Mouse (Mus musculus) heart, adult 2 months (tissue): ENCODE measurements around the gene Mturn. TPM values are rescaled to one million over a fixed set of nuclear protein-coding genes. Genes with fewer than 3 reads are reported as not detected.

Experiments used
- DNase-seq, 2 experiments: peaks; one replicate each; pipeline ENCODE4 v3.0.0; 2021
- H3K27ac ChIP-seq: fragments of 200-600 bp; 2 replicates; pipeline ENCODE4 v1.8.1; 2022
- H3K27me3 ChIP-seq: fragments of 200-500 bp; 2 replicates; pipeline ENCODE4 v1.6.1; 2012; ENCODE audit warnings: mild to moderate bottlenecking, low read length, inconsistent platforms, mixed read lengths; ENCODE audit not compliant: control insufficient read depth, insufficient read depth
- H3K36me3 ChIP-seq: fragments of 200-500 bp; 2 replicates; pipeline ENCODE4 v1.6.1; 2012; ENCODE audit warnings: low read length, inconsistent platforms; ENCODE audit not compliant: control insufficient read depth, insufficient read depth
- H3K4me1 ChIP-seq: fragments of 200-500 bp; 2 replicates; pipeline ENCODE4 v1.6.1; 2011; ENCODE audit warnings: low read length; ENCODE audit not compliant: control insufficient read depth, insufficient read depth
- H3K4me3 ChIP-seq: fragments of 200-600 bp; 2 replicates; pipeline ENCODE4 v1.8.1; 2022
- H3K79me2 ChIP-seq: fragments of 200-500 bp; replicated peaks from 2 replicates; pipeline ENCODE4 v1.6.1; 2012; ENCODE audit warnings: mild to moderate bottlenecking, inconsistent platforms, low read length, moderate library complexity, mixed read lengths; ENCODE audit not compliant: control insufficient read depth, insufficient read depth
- H3K9ac ChIP-seq: fragments of 200-500 bp; 2 replicates; pipeline ENCODE4 v1.6.1; 2012; ENCODE audit warnings: low read depth, mild to moderate bottlenecking, control low read depth, inconsistent platforms, low read length, mixed read lengths
- CTCF ChIP-seq: fragments of 200-600 bp; IDR thresholded peaks from 2 replicates; pipeline ENCODE4 v1.8.1; 2022; ENCODE audit warnings: antibody characterized with exemption, mild to moderate bottlenecking, moderate library complexity
- EP300 ChIP-seq: fragments of 200-500 bp; IDR thresholded peaks from 2 replicates; pipeline ENCODE4 v1.6.1; 2011; ENCODE audit warnings: low read depth, low read length, control low read depth; ENCODE audit not compliant: insufficient read depth
- POLR2A ChIP-seq: fragments of 200-500 bp; IDR thresholded peaks from 2 replicates; pipeline ENCODE4 v1.6.1; 2011; ENCODE audit warnings: mild to moderate bottlenecking, low read depth, low read length, control low read depth; ENCODE audit not compliant: insufficient read depth
- WGBS: fragments of 180-500 bp; shearing (Covaris S2); methylation state at CpG from one replicate; pipeline ENCODE4 v1.1.7; 2018; 5-methylcytosine and 5-hydroxymethylcytosine counted together
- intact Hi-C: fragments of 180-260 bp; cut with DNase I; formaldehyde crosslinking; loops from one replicate; pipeline ENCODE4 v1.15.1; 2025
- polyA plus RNA-seq: library from polyadenylated mRNA; depleted of rRNA; stranded (reverse); fragments of >200 nt; gene quantifications from 2 replicates; pipeline ENCODE4 v1.2.3, GENCODE M21; 2012
- total RNA-seq, 2 experiments: library from RNA; stranded (reverse); gene quantifications; 2 replicates each; pipeline ENCODE4 v1.2.3; 2021

Gene Mturn
- total and polyA plus RNA-seq, 3 experiments = 5.4 to 16.3 (median 11.0) TPM

DNA sequence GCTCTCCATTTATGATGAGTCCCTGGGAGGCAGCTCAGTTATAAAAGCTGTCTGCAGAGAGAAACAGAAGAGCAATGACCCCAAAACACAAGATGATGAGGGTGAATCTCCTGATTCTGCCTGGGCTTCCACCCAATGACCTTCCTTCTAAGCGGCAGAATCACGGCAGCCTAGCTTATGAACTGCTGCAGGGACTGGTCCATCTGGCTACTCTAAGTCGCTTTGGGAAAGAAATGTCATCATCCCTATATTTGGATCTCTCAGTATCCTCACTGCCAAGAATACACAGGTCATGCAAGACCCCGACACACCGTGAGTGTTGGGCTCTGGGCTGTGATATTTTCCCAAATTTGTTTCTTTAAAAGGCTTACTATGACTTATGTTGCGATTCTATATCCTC is 11.6 kb upstream of the Mturn start:
- no peak for TF ChIP-seq POLR2A
- no peak for TF ChIP-seq CTCF
- TF ChIP-seq EP300 = no peak
- H3K36me3 ChIP-seq = no peaks in the 10 kb centered on the region
- no peaks in the 10 kb centered on the region for H3K27me3 ChIP-seq
- 60% methylated on average over 6 of the region's 6 CpGs for WGBS
- H3K27ac ChIP-seq = no peak overlapping the region
- intact Hi-C loops = no loop called here
- no peak overlapping the region for H3K9ac ChIP-seq
- no peak overlapping the region for H3K4me3 ChIP-seq
- no peaks in the 10 kb centered on the region for H3K4me1 ChIP-seq
- no peak for DNase-seq
- H3K79me2 ChIP-seq = no peaks in the 10 kb centered on the region

DNA sequence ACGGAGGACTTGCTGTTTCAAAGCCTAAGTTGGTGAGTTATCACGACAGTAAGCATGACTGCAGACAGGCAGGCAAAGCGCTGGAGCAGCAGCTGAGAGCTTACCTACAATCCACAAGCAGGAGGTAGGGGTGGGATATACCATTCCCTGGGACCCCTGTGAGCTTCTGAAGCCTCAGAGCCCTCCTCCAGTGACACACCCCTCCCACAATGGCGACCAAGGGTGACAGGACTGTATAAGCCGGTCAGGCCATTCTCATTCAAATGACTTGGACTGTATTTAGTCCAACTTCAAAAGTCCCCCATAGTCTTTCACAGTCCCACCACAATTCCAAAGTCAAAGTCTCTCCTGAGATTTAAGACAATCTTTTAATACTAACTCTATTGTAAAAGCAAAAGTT is 8.5 kb upstream of the Mturn start:
- Histone ChIP-seq H3K27ac (no peak overlapping the region), H3K9ac (no peak overlapping the region), H3K36me3 (no peaks in the 10 kb centered on the region), H3K4me3 (no peak overlapping the region), H3K27me3 (no peaks in the 10 kb centered on the region), H3K79me2 (no peaks in the 10 kb centered on the region), H3K4me1 (no peaks in the 10 kb centered on the region)
- TF ChIP-seq EP300 (no peak), POLR2A (no peak), CTCF (no peak)
- WGBS = 51% methylated on average over 5 of the region's 5 CpGs
- no peak for DNase-seq
- intact Hi-C loops = no loop called here

DNA sequence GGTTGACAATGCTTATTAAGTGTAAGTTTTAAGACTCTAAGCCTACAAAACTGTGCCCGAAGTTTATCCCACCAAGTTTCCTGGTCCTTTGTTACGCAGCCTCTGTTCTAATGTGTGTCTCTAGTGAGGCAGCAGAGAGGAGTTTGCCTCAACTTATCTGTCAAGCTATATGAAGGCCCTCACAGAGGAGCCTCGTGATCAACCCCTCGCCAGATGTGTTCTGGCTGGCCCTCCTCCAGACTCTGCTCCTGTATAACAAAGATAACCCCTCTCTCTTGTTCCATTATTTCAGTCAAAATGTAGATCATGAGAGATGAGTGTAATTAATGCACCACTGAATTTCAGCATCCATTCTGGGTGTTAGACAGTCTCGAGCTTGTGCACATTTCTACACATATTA is 1.7 kb upstream of the Mturn start:
- H3K36me3 ChIP-seq = no peaks in the 10 kb centered on the region
- H3K4me1 ChIP-seq = peaks cover 3% of the 10 kb centered on the region
- TF ChIP-seq EP300 (no peak), CTCF (no peak), POLR2A (no peak)
- WGBS = 69% methylated on average over 5 of the region's 5 CpGs
- no peak overlapping the region for H3K4me3 ChIP-seq
- no peak for DNase-seq
- H3K9ac ChIP-seq = no peak overlapping the region
- H3K27ac ChIP-seq = no peak overlapping the region
- no peaks in the 10 kb centered on the region for H3K27me3 ChIP-seq
- H3K79me2 ChIP-seq = no peaks in the 10 kb centered on the region
- intact Hi-C loops = loop anchor here (2.0 kb wide), 2 partner anchors 23 to 87 kb away; no protein-coding TSS in a partner anchor

- Histone ChIP-seq H3K79me2 (no peaks in the 10 kb centered on the region), H3K27ac (peak overlapping the region; percentile 88), H3K4me1 (peaks cover 3% of the 10 kb centered on the region), H3K4me3 (peak overlapping the region; percentile 93), H3K9ac (peak overlapping the region; percentile 83), H3K27me3 (no peaks in the 10 kb centered on the region), H3K36me3 (no peaks in the 10 kb centered on the region)
- WGBS = under 1% methylated on average over 60 of the region's 61 CpGs
- intact Hi-C loops = loop anchor here (2.0 kb wide), 3 partner anchors 17 to 89 kb away; no protein-coding TSS in a partner anchor
- DNase-seq = no peak
- TF ChIP-seq EP300 = peak; percentile 44; the same call in 1 of the 2 replicates
- peak; percentile 5; the same call in 1 of the 2 replicates for TF ChIP-seq CTCF
- TF ChIP-seq POLR2A = peak; percentile 70
These were observed 463 bp downstream of the Mturn start for GRCm38 (mm10) chr6:54681746-54682428.

DNA sequence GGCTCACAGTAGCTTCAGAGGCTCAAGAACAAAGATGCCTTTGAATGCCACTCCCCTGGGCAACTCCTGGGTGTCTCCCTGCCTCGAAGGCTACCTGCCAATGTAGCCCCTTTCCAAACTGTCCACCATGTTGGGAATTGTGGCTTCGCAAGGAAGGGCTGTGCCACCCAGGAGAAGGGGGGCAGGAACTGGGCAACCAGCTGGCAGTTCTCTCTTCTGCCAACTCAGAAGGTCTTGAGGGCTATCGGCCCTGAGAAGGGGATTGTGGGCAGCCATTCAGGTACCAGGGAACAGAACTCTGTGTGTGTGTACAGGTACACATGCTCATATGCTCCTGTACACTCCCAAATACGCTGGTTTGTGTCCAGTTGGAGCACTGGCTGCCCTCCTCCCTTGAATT is 2.7 kb downstream of the Mturn start:
- no peaks in the 10 kb centered on the region for H3K27me3 ChIP-seq
- no peaks in the 10 kb centered on the region for H3K36me3 ChIP-seq
- H3K4me1 ChIP-seq = peaks cover 3% of the 10 kb centered on the region
- H3K79me2 ChIP-seq = no peaks in the 10 kb centered on the region
- intact Hi-C loops = no loop called here
- WGBS = 94% methylated on average over 4 of the region's 4 CpGs
- TF ChIP-seq CTCF = no peak
- no peak for TF ChIP-seq POLR2A
- no peak for TF ChIP-seq EP300
- no peak overlapping the region for H3K27ac ChIP-seq
- no peak overlapping the region for H3K4me3 ChIP-seq
- no peak for DNase-seq
- H3K9ac ChIP-seq = no peak overlapping the region

DNA sequence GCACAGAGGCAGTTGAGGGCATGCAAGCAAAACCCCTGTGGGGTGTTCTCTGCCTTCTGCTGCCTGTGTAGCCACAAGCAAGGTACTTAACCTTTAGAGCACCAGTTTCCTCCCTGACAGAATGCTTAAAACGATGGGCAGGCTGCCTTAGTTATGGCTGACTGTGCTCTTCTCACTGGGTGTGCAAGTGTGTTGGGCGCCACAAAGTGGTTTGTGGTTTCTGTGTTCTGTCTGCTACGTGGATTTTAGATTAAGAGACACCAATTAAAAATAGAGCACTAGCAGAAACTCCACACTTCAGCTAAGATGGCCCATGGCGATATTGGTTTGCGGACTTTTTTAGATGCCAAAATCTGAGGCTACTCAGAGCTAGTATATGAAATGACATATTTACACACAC is 3.7 kb downstream of the Mturn start:
- DNase-seq = no peak
- H3K36me3 ChIP-seq = no peaks in the 10 kb centered on the region
- 79% methylated on average over 5 of the region's 5 CpGs for WGBS
- no peak overlapping the region for H3K9ac ChIP-seq
- TF ChIP-seq POLR2A (no peak), CTCF (no peak), EP300 (no peak)
- no peaks in the 10 kb centered on the region for H3K27me3 ChIP-seq
- H3K4me1 ChIP-seq = peaks cover 3% of the 10 kb centered on the region
- no peak overlapping the region for H3K4me3 ChIP-seq
- intact Hi-C loops = no loop called here
- H3K79me2 ChIP-seq = no peaks in the 10 kb centered on the region
- H3K27ac ChIP-seq = no peak overlapping the region
